Mouse (Mus musculus) c-Kit-negative CD71-positive TER-119-positive erythroid progenitor cells, embryonic 14.5 days (primary cell): Measurements from ENCODE around the gene Nt5c2.

ENCODE experiments used
- DNase-seq: peaks from one replicate; pipeline ENCODE4 v3.0.0-alpha.2; 2013; ENCODE audit warnings: low read depth, low spot score

Gene Nt5c2

DNA sequence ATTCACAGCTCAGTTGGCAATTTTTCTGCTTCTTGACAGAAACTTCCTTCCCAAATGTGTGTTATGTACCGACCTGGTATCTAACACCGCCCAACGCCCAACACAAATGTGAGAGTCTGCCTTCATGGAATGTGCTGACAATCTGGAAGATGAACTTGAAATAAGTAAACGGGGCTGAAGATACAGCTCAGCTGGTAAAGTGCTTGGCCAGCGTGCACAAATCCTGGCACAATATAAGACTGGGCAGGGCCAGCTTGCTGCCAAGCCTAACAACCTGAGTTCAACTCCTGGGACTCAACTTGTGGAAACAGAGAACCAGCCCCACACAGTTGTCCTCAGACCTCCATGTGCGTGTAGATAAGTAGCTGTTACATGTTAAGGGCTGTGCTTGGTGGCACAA, 48.6 kb downstream of the Nt5c2 start:
- DNase-seq = no peak

DNA sequence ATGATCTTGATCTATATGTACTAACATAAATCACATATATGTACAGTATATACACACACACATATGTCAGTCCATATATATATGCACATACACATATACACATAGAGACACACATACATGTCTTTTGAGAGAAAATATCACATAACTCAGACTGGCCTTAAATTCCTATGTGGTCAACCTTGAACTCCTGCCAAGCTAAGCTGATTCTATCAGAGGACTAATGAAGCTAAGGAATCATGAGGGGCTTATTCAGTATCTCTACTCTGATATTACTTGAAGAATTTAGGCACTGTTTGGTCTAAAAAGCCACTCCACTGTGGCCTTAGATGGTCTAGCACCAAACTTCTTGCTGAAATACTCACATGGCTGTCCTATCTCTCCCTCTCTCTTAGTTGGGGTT, 49.5 kb downstream of the Nt5c2 start:
- DNase-seq = no peak

DNA sequence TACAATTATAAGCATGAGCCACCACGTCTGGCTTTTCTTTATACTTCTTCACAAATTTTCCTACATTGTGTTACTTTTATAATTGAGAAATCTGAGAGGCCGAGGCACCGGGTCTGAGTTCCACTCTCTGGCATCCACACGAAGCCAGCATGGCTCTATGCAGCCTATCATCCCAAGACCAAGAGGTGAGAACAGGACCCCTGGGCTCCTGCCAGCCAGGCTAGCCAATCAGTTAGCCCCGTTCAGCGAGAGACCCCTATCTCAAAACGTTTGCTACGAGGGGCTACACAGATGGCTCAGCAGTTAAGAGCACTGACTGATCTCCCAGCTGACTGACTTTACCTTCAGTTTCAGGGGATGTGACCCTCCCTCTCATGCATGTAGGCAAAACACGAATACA, 50.6 kb downstream of the Nt5c2 start:
- DNase-seq = no peak

GRCm38 (mm10) chr19:46963440-46963839, 51.5 kb downstream of the Nt5c2 start:
- no peak for DNase-seq

DNA sequence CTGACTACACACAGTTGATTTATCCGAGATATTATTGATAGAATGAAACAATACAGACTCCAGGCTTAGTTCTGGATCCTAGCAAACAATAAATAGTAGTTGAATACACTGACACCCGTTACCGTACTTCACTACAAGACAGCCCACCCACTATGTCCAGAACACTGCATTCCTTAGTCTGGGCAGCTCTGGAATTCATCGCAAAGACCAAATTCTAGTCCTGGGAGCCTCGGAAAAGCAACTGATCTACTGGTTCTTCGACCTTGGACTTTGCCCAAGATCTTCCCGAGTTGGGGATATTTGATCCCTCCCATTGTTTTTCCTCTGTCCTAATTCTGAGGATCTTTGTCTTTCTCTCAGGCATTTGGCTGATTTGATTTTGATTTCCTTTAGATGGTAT, 52.1 kb downstream of the Nt5c2 start:
- DNase-seq = no peak

DNA sequence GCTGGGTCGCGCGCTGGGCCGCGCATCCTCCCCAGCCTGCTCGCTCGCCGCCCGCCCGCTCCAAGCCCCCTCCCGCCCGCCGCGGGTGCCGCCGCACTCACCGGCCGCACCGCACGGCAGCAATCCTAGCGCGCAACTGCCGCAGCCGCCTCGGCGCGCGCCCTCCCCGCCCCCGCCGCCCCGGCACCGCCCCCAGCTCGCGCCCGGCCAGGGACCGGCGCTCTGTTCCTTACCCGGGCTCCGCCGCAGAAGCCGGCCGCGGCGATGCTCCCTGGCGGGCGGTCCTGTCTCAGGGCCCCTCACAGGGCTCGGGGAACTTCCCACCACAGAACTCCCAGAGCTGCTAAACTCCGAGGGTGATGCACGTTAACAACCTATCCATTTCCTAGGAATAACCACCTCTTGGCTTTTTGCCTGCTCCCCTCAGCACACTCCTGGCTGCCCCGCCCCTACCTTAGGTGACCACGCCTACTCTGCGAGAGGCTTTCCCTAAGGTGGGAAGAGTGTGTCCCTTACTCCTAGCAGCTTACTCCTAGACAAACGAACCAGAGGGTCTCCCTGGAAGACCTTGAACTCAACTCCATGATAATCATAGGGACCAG, 52.7 kb downstream of the Nt5c2 start:
- DNase-seq = peak; percentile 83

- no peak for DNase-seq
Observed at GRCm38 (mm10) chr19:46961652-46962051, 53.3 kb downstream of the Nt5c2 start.

- no peak for DNase-seq
Observed at GRCm38 (mm10) chr19:46961047-46961651, 53.8 kb downstream of the Nt5c2 start.

DNA sequence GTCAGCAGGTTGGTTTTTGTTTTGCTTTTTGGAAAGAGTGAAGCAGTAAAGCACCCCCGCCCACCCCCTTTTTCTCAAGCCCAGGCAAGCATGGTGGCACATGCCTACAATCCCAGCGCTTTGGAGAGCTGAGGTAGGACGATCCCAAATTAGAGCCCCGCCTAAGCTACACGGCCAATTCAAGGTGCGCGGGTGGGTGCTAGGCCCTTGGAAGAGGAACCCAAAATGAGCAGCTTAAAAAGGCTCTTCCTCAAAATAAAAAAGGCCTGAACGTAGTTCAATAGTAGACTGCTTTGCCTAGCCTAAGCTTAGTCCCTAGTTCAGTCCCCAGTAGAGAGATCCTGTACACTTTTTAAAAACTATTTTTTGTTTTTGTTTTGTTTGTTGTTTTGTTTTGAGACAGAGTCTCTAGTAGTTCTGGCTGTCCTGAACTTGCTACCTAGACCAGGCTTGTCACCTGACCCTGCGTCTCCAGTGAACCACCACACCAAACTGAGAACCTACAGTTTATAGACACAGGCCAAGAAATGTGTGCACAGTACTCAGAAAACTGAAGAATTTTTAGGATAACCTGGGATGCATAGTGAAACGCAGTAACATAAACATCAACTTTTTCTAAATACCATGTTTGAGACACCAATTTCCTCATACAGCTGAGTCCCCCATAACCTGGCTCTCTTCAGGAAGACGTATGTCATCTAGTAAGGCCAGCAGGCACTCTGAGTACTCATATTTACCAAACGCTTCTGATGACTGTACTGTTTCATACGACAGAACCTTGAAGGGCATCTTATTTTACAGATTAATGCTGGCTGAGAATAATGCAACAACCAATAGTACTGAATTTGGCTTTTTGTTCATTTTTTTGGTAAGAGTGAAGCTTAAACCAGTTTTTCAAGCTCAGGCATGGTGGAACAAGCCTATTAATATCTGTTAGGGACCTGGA, 54.6 kb downstream of the Nt5c2 start:
- DNase-seq = no peak

GRCm38 (mm10) chr19:46959536-46959935, 55.4 kb downstream of the Nt5c2 start:
- no peak for DNase-seq

GRCm38 (mm10) chr19:46958566-46958965, 56.4 kb downstream of the Nt5c2 start:
- DNase-seq = no peak

DNA sequence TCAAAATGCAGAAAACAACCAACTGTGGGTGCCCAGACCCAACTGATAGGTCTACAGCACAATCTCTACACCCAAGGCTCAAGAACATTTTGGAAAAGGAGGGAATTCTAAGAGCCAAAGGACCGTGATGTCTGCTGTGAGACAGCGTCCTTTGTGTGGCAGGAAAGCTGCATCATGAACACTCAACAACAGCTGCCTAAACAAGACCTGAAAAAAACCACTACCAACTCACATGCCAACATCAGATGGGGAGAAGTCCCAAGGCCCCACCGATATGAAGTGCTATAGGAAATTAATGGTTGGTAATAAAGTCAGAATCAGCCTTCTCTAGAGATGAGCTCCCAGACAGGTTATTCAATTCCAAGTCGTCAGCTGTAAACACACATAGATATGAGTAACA, 57.0 kb downstream of the Nt5c2 start:
- DNase-seq = no peak

DNA sequence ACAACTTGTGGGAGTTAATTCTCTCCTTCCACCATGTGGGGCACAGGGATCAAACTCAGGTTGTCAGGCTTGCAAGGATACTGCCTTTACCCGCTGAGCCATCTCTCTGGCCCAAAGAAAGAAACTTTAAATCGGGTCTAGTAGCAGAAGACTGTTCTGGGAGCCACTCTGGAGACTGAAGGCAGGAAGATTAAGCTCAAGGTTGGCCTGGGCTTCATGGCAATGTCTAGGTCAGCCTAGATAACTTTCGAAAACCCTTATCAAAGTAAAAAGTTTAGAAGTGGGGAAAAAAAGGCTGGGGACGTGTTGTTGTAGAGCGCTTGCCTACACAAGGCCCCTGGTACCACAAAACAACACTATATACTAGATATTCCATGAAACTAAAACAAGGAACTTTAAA, 58.0 kb downstream of the Nt5c2 start:
- no peak for DNase-seq

GRCm38 (mm10) chr19:46956410-46956809, 58.5 kb downstream of the Nt5c2 start:
- no peak for DNase-seq

- DNase-seq = no peak
Observed at GRCm38 (mm10) chr19:46955630-46956029, 59.3 kb downstream of the Nt5c2 start.

GRCm38 (mm10) chr19:46953536-46953935, 61.4 kb downstream of the Nt5c2 start:
- DNase-seq = no peak

GRCm38 (mm10) chr19:46952986-46953385, 62.0 kb downstream of the Nt5c2 start:
- DNase-seq = no peak

- no peak for DNase-seq
Observed at GRCm38 (mm10) chr19:46944341-46944740, 70.6 kb downstream of the Nt5c2 start.

GRCm38 (mm10) chr19:46937173-46937572, 77.8 kb downstream of the Nt5c2 start:
- DNase-seq = no peak

- no peak for DNase-seq
Observed at GRCm38 (mm10) chr19:46934025-46934424, 80.9 kb downstream of the Nt5c2 start.

DNA sequence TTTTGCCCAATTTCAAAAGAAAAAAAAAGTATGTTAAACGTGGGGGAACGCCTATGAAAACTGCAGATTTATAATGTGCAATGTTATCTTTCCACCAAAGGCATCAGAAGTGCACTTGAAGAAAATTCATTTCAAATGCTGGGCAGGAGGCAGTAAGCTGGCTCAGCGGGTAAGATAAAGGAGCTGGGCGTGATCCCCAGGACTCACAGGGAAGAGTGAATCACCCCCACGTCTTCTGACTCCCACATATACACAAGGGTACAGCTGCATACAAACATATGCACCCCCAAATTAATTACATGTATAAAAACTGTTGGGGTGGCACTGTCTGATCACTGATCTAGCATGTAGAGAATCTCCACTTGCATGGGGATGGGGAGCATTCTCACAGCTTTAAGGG, 82.3 kb downstream of the Nt5c2 start:
- DNase-seq = no peak

DNA sequence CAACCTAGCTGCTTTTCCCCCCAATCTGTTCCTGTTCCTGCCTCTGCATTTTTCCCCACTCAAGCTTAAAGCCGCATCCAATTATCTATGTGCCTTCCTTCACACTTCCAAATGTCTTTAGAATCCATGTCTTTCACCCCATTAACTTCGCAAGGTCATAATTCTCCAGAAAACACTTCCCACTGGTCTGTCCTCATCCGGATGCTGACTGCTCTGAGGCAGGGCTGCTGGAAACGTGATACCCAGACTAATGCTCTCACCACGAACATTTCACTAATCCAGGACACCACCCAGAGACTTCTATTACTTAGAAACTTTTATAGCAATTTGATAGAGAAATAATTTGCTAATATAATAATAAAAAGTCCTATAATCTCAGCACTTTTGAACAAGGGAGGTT, 84.9 kb downstream of the Nt5c2 start:
- no peak for DNase-seq
